Mouse (Mus musculus): Measurements from ENCODE around the gene Plce1. TPM values are rescaled to one million over a fixed set of nuclear protein-coding genes. Genes with fewer than 3 reads are reported as not detected.

Gene Plce1
- 4.7 and 5.5 TPM in 2 replicates for polyA plus RNA-seq (2012; rRNA removed)

DNA sequence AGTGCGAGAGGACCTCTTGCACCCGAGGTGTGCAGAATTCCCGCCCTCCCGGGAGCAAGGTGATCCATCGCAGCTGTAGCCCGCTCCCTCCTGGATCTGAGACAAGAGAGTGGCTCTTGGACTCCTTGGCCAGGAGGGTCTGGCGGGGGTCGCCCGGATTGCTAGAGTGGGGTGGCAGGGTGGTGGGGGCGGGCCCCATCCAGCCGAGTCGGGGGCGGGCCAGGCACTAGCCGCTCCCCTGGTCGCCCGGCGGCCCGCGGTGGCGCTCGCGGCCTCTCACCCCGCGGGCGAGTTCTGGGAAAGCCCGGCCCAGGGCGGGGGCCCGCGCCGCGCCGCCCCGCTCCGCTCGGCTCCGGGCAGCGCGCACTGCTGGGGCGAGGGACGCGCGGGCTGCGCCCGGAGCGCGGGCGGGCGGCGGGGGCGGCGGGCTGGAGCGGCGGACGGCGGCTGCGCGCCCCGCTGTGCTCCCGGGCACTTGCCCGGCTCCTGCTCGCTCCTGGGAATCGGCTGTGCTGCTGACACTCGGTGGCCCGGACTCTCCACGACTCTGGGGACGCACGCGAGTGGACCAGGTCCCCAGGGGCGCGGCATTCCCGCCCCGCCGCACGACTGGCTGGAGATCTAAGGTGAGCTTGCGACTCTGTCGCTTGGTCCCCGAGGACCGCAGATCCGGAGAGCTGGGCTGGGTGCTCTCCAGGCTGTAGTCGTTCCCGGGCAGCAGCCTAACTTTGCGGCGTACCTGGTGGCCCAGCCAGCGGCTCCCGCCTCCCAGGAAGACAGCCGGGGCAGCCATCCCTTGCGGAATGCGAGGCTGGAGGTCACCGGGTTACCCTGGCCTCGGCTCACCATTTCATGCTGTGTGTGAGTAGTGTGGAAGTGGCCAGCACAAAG is at the start of gene Plce1:
Gene Plce1, plus strand, starts transcription at position 379 of the 891 bp plus-strand sequence.
- no peak for DNase-seq (ENCODE audit: extremely low spot score in 1 of 2, low spot score in 1 of 2)

- DNase-seq (ENCODE audit: extremely low spot score in 1 of 2, low spot score in 1 of 2), result no peak
Measured at GRCm38 (mm10) chr19:38431326-38431725, 49.6 kb upstream of the Plce1 start.

DNA sequence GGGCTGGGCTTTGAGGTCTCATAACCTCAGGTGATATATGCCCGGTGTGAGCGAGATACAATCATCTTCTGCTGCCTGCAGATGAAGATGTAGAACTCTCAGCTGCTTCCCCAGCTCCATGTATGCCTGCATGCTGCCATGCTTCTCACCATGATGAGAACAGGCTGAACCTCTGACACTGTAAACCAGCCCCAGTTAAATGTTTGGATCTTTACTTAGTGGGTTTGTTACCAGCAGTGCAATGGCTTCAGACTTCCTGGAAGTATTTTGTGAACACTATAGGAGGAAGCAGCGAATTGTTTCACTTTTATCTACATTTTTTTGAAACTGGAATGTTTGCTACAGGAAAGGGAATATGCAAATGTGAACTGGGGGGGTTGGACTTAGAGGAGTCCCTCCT is 48.9 kb upstream of the Plce1 start:
- DNase-seq (ENCODE audit: extremely low spot score in 1 of 2, low spot score in 1 of 2), result no peak

DNA sequence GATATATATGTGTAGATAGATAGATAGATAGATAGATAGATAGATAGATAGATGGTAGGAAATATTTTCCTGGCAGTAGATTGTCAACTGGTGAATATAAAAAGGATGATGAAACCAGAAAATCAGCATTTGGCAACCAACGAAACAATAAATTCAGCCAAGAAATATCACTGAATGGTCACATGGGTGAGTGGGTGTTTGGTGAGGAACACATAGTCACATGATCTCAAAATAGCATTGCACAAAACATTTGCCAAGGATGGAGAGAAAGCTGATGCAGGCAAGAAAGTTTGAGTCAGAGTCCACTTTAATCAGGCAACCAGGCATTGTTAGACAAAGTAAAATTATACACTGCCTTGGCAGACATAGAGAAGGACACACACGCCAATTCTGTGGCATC is 47.5 kb upstream of the Plce1 start:
- peak in 1 of 2 experiments; percentile 30 for DNase-seq (ENCODE audit: extremely low spot score in 1 of 2, low spot score in 1 of 2)

GRCm38 (mm10) chr19:38435221-38435620 is 45.7 kb upstream of the Plce1 start:
- no peak for DNase-seq (ENCODE audit: extremely low spot score in 1 of 2, low spot score in 1 of 2)

GRCm38 (mm10) chr19:38441860-38442259 is 39.0 kb upstream of the Plce1 start:
- DNase-seq (ENCODE audit: extremely low spot score in 1 of 2, low spot score in 1 of 2), result no peak

DNA sequence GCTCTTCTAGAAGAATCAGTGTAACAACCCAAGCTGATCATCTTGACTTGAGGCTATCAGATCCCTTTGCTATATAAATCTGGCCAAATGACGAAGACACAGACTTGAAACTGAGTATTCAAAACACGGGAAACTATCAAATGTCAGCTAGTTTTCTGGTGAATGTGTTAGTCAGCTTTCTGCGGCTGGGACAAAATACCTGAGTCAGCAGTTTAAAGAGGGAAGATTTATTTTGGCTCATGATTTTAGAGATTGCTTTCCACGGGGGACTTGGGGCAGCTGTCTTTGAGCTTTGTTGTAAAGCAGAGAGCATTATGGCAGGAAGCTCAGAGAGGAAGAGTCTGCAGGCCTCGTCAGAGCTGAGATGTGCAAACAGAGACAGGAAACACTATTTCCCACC is 35.2 kb upstream of the Plce1 start:
- no peak for DNase-seq (ENCODE audit: extremely low spot score in 1 of 2, low spot score in 1 of 2)

DNA sequence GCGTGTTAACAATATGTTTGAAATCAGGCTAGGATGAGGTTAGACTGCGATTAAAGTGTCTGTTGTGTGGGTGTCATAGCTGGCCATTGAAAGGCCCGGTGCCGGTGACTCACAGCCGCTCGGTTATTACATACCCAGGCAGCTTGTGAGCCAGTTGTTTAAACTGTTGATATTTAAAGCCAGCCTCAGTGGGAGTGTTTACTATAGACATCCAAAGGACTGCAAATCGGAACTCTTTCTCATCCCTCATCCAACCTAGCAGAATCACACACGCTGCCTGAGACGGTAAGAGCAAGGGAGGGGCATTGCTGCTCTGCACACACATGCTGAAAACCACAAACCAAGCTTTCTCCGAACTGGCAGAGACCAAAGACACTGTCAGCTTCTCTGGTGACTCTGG is 25.7 kb upstream of the Plce1 start:
- peak; percentile 4 to 56 for DNase-seq (ENCODE audit: extremely low spot score in 1 of 2, low spot score in 1 of 2)

DNA sequence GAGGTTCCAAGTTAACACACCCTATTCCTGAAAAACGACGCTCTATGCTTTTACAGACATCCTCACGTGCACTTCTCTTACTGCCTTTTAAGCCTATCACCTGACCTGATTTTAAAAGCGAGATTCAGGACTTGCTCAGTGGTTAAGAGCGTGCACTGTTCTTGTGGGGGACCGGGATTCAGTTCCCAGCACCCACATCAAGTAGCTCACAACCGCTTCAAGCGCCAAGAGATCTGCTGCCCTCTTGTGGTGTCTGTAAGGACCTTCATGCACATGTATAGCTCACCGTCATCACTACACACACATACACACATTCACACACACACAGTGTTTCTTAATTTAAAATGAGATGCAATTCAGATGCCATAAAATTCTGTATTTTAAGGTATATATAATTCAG is 21.9 kb upstream of the Plce1 start:
- DNase-seq (ENCODE audit: extremely low spot score in 1 of 2, low spot score in 1 of 2), result no peak

- DNase-seq (ENCODE audit: extremely low spot score in 1 of 2, low spot score in 1 of 2), result no peak
Measured at GRCm38 (mm10) chr19:38460696-38461095, 20.2 kb upstream of the Plce1 start.

- no peak for DNase-seq (ENCODE audit: extremely low spot score in 1 of 2, low spot score in 1 of 2)
Measured at GRCm38 (mm10) chr19:38470257-38470893, 10.5 kb upstream of the Plce1 start.

GRCm38 (mm10) chr19:38475394-38475793 is 5.5 kb upstream of the Plce1 start:
- no peak for DNase-seq (ENCODE audit: extremely low spot score in 1 of 2, low spot score in 1 of 2)

- DNase-seq (ENCODE audit: extremely low spot score in 1 of 2, low spot score in 1 of 2), result no peak
Measured at GRCm38 (mm10) chr19:38478286-38478685, 2.6 kb upstream of the Plce1 start.

DNA sequence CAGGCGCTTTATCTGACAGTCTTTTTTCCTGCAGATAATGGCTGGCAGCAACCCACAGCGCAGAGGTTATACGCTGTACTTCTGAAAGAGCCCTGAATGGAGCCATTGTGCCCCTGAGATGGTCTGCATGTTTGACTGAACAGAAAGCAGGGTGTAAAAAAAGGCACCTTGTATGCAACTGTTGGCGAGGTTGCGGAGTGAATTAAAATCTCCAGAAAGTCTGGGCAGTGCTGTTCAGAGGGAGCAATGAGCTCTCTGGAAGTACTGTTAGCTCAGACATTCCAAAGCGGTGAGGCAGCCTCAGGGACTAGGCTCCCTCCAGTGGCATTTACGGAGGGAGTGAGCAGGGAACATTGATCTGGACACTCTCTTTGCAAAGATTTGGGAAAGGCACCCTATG is 2.0 kb upstream of the Plce1 start:
- DNase-seq (ENCODE audit: extremely low spot score in 1 of 2, low spot score in 1 of 2), result no peak

DNA sequence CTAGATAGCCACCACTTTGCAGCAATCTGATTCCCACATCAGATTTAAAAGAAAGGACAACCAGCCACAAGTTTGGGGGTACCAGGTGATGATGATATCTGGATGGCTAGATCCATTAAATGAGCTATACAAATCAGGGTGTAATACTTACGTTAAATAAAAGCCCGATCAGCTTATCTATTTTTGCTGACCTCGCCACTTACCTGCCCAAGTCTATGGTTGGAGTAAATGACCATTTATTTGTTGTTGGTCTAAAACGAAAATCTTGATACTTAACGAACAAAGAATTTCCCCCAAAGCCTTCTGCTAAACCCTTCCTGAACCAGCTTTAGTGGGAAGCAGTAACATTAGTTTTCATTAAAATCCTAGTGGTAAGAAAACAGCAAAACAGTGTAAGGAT is 1.4 kb upstream of the Plce1 start:
- no peak for DNase-seq (ENCODE audit: extremely low spot score in 1 of 2, low spot score in 1 of 2)

DNA sequence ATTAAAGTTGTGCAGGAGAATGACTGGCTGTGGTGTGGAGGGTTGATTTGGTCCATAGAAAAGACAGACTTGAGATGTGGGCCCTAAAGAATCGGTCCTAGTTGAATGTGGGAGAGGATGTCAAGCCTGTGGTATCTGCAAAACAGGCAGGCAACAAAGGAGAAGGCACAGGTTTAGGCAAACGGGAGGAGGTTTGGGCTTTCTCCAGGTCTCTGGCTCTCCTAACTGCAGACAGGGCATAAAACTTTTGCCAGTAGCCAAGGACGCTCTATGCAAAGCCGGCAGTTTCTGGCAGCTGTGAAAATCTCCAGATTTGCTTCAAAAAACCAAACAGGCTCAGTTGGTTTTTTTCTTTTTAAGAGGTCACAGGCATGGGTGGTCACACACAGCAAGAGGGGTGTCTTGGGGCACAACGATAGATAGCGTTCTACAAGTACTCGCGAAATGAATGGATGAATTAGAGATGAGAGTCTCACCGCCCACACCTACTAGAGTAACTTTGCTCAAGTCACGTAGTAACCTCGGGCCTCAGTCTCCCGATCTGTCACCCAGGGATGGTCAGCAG is 671 bp upstream of the Plce1 start:
- no peak for DNase-seq (ENCODE audit: extremely low spot score in 1 of 2, low spot score in 1 of 2)

GRCm38 (mm10) chr19:38481906-38482305 is 997 bp downstream of the Plce1 start:
- no peak for DNase-seq (ENCODE audit: extremely low spot score in 1 of 2, low spot score in 1 of 2)

- DNase-seq (ENCODE audit: extremely low spot score in 1 of 2, low spot score in 1 of 2), result no peak
Measured at GRCm38 (mm10) chr19:38482406-38483181, 1.7 kb downstream of the Plce1 start.

GRCm38 (mm10) chr19:38485779-38486555 is 5.1 kb downstream of the Plce1 start:
- DNase-seq (ENCODE audit: extremely low spot score in 1 of 2, low spot score in 1 of 2), result no peak

DNA sequence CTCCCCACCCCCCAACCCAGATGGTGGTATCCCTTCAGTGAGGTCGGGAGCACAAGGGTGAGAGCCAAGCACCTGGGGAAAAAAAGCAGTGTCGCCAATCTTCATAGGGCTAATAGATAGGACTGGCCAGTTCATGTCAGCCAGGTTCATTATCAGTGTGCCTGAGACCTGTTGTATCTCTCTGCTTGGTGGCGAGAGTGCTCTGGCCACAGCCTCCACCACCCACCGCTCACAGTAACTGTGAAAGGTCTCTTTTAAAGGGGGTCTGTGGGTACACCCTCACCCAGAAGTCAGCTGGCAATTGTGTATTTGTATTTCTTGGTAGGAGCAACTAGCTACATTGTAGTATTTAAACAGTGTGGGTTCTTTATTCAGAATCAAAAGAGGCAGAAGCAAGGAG is 6.6 kb downstream of the Plce1 start:
- no peak for DNase-seq (ENCODE audit: extremely low spot score in 1 of 2, low spot score in 1 of 2)
